Mouse (Mus musculus) stomach, embryonic 15.5 days (tissue): Measurements from ENCODE around the gene Lef1. TPM values are rescaled to one million over a fixed set of nuclear protein-coding genes. Genes with fewer than 3 reads are reported as not detected.
A peak's percentile ranks its signal among the peaks of the same experiment; 100 is the strongest.

Source experiments
- ATAC-seq: fragments of 200-750 bp; cut with Nextera tagmentation; 2 replicates; pipeline ENCODE4 v1.8.0; 2017; ENCODE audit warnings: low read depth, moderate number of reproducible peaks, moderate TSS enrichment; ENCODE audit not compliant: insufficient read depth, low FRiP score
- H3K27ac ChIP-seq: fragments of 300-500 bp; sonication (generic); 2 replicates; pipeline ENCODE4 v1.5.1; 2015; ENCODE audit warnings: mild to moderate bottlenecking, inconsistent platforms
- H3K27me3 ChIP-seq: fragments of 300-500 bp; sonication (generic); replicated peaks from 2 replicates; pipeline ENCODE4 v1.6.1; 2015; ENCODE audit warnings: inconsistent platforms
- H3K36me3 ChIP-seq: fragments of 300-500 bp; sonication (generic); 2 replicates; pipeline ENCODE4 v1.6.1; 2015; ENCODE audit warnings: inconsistent platforms
- H3K4me1 ChIP-seq: fragments of 300-500 bp; sonication (generic); 2 replicates; pipeline ENCODE4 v1.6.1; 2015; ENCODE audit warnings: inconsistent platforms
- H3K4me2 ChIP-seq: fragments of 300-500 bp; sonication (generic); 2 replicates; pipeline ENCODE4 v1.6.1; 2015; ENCODE audit warnings: mild to moderate bottlenecking, inconsistent platforms
- H3K4me3 ChIP-seq: fragments of 300-500 bp; sonication (generic); replicated peaks from 2 replicates; pipeline ENCODE4 v1.5.1; 2015; ENCODE audit warnings: inconsistent platforms
- H3K9ac ChIP-seq: fragments of 300-500 bp; sonication (generic); 2 replicates; pipeline ENCODE4 v1.6.1; 2015; ENCODE audit warnings: inconsistent platforms
- H3K9me3 ChIP-seq: fragments of 300-500 bp; sonication (generic); 2 replicates; pipeline ENCODE4 v1.6.1; 2016; ENCODE audit warnings: inconsistent platforms
- WGBS: fragments of 180-500 bp; shearing (Covaris S2); methylation state at CpG from one replicate; pipeline ENCODE4 v1.1.7; 2015; 5-methylcytosine and 5-hydroxymethylcytosine counted together
- polyA plus RNA-seq: library from polyadenylated mRNA; unstranded; fragments of >200 nt; fragmentation: Nextera tagmentation; extraction: Ambion mirVana; gene quantifications from 2 replicates; pipeline ENCODE4 v1.2.1, GENCODE M21; 2015

The Lef1 gene
- polyA plus RNA-seq, 1 experiment from 2014 or later: 0.95 TPM

DNA sequence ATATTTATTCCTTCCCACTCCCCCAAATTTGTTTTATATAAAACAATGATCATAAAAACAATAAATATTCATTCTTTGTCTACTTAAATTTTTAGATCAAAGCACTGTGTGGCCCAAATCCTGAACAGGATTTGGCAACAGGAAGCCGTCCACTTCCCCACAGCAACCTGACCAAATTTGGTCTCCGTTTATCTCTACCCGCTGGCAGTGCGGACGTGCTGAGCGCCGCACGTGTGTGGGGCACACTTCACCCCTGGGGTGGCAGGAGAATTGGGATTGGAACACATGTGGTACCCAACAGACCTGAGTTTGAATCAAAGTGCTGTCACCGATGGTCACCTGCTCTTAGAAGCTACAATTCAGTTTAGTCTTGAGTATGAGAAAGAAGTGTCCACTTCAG lies 24.3 kb upstream of the Lef1 start:
- no peaks in the 10 kb centered on the region for H3K36me3 ChIP-seq
- H3K9ac ChIP-seq: no peak overlapping the region
- H3K27ac ChIP-seq: no peak overlapping the region
- H3K4me3 ChIP-seq: no peak overlapping the region
- H3K9me3 ChIP-seq: no peaks in the 10 kb centered on the region
- no peak for ATAC-seq
- peaks cover 5% of the 10 kb centered on the region; the same call in 1 of the 2 replicates for H3K27me3 ChIP-seq
- peaks cover 5% of the 10 kb centered on the region; the same call in 1 of the 2 replicates for H3K4me1 ChIP-seq
- WGBS: 60% methylated on average over 9 of the region's 9 CpGs
- H3K4me2 ChIP-seq: no peak overlapping the region

DNA sequence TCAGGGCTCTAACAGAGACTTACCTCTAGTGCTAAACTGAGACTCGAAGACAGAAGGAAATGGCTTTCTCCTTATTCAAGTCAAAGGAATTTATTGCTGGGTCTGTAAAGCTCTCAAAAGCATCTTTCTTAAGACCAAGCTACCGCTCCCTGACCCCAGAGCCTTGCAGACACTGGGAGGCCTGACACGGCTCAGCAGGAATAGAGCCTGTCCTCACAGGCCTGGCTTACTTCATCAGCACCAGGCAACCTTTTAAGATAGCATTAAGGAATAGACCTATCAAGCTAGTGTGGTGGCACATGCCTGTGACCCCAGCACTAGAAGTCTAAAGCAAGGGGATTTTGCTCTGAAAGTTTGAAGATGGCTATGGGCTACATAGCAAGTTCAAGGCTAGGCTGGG lies 20.6 kb upstream of the Lef1 start:
- ATAC-seq: no peak
- Histone ChIP-seq H3K27me3 (peaks cover 5% of the 10 kb centered on the region; the same call in 1 of the 2 replicates), H3K4me3 (no peak overlapping the region), H3K9me3 (no peaks in the 10 kb centered on the region), H3K27ac (no peak overlapping the region), H3K36me3 (no peaks in the 10 kb centered on the region), H3K4me2 (no peak overlapping the region), H3K9ac (no peak overlapping the region), H3K4me1 (peaks cover 5% of the 10 kb centered on the region; the same call in 1 of the 2 replicates)
- WGBS: 61% methylated on average over 3 of the region's 3 CpGs

DNA sequence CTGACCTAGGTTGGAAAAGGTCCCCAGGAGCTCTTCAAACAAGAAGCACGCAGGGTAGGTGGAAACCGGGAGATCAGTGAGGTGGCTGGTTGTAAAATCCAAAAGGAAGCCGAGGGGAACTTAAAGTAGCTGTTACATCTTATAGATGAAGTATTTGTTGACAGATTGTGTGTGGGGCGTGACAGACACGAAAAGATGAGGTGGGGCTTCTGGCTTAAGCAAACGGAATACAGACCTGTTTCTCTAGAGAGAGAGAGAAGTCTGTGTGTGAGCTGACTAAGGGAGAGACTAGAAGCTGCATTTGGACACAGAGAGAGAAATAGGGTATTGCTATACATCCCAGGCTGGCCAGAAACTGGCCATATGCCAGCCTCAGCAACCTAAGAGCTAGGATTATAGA lies 18.2 kb upstream of the Lef1 start:
- Histone ChIP-seq H3K9me3 (no peaks in the 10 kb centered on the region), H3K9ac (no peak overlapping the region), H3K27ac (no peak overlapping the region), H3K4me1 (no peaks in the 10 kb centered on the region), H3K27me3 (no peaks in the 10 kb centered on the region), H3K4me3 (no peak overlapping the region), H3K4me2 (no peak overlapping the region), H3K36me3 (no peaks in the 10 kb centered on the region)
- whole genome bisulfite sequencing: 29% methylated on average over 6 of the region's 6 CpGs
- no peak for ATAC-seq

DNA sequence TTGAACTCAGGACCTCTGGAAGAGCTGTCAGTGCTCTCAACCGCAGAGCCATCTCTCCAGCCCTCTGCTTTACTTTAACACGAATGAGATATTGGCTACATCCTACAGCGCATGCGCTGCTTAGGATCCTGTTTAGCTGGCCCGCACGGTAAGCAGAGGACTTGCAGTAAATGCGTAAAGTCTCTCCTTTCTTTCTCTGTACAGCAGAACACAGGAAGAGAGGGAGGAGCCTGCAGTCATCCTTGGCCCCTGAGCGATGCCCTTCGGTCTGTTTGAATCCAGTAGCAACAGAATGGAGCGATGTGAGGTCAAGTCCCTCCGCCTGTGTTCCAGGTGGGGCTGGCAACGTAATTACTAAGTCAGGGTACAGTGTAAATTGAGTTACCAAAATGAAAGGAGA lies 16.5 kb upstream of the Lef1 start:
- WGBS: 62% methylated on average over 12 of the region's 12 CpGs

DNA sequence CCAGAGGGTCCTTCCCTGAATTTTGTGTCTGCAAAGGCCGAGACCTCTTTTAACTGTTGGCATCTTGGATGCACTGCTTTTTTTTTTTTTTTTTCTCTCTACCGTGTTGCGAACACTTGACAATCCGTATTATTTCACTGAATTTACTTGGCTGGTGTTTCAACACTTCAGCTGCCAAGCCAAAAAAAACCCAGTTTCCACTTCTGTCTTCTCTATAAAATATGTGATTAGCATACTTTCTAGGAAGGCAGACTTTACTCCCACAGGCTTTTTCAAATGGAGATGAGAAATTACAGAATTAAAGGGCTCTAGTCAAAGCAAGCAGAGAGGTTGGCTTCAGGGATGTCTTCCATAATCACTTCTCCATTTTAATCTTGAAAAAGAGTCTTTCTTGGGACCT lies 14.2 kb upstream of the Lef1 start:
- H3K27ac ChIP-seq: no peak overlapping the region
- 79% methylated on average over 4 of the region's 4 CpGs for WGBS
- no peaks in the 10 kb centered on the region for H3K4me1 ChIP-seq
- H3K27me3 ChIP-seq: no peaks in the 10 kb centered on the region
- ATAC-seq: no peak
- no peaks in the 10 kb centered on the region for H3K36me3 ChIP-seq
- no peak overlapping the region for H3K4me2 ChIP-seq
- no peak overlapping the region for H3K4me3 ChIP-seq
- H3K9ac ChIP-seq: no peak overlapping the region
- H3K9me3 ChIP-seq: no peaks in the 10 kb centered on the region

More for the DNA sequence above, 16.5 kb upstream of the Lef1 start:
- ATAC-seq: no peak
- H3K4me2 ChIP-seq: no peak overlapping the region
- H3K4me1 ChIP-seq: no peaks in the 10 kb centered on the region
- no peak overlapping the region for H3K9ac ChIP-seq
- H3K27ac ChIP-seq: no peak overlapping the region
- H3K9me3 ChIP-seq: no peaks in the 10 kb centered on the region
- no peaks in the 10 kb centered on the region for H3K27me3 ChIP-seq
- H3K4me3 ChIP-seq: no peak overlapping the region
- no peaks in the 10 kb centered on the region for H3K36me3 ChIP-seq

DNA sequence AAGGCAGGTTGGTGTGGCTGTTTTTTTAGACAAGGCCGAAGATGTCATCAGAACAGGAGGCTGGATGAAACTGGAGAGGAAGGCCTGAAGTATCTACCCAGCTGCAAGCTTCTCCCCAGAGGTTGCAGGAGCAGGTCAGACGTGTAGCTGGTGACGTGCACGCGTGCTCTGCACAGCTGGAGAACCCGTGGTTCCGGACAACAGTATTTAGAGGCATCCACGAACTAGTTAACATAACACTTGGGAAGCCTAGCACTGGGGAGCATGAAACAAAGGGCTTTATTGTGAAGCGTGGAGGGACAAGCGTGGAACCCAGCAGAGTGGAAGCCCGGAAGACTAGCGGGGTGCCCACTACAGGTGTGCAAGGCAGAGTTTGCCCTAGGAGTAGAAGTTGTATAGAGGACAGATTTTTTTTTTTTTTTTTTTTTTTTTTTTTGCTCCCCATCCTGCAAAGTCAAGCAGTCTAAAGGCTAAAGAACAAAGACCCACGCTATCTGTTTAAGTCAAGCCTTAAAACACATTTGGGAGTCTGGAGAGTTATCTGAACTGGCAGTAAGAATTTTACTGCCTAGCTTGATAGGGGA lies 8.0 kb upstream of the Lef1 start:
- Histone ChIP-seq H3K4me1 (peaks cover 12% of the 10 kb centered on the region), H3K9me3 (no peaks in the 10 kb centered on the region), H3K27me3 (peaks cover 42% of the 10 kb centered on the region), H3K27ac (no peak overlapping the region), H3K9ac (no peak overlapping the region), H3K4me2 (no peak overlapping the region), H3K36me3 (no peaks in the 10 kb centered on the region), H3K4me3 (no peak overlapping the region)
- ATAC-seq: no peak
- 48% methylated on average over 13 of the region's 13 CpGs for WGBS

DNA sequence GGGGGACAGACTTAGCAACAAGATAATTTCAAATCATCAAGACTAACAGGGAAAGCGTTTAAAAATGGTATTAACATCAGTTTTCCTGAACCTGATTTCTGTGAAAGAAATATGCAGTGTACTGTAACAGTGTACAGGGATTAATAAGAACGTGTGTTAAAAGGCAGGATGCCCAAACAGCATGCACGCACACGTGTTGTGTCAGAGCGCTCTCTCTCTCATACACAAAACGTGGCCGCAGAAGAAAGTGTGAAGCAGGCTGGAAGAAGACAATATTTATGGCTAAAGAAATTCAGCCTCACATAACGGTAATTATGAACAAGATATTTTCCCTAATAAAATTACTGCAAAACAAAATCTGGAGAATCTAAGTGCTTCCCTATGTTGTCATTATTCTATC lies 4.9 kb upstream of the Lef1 start:
- no peak for ATAC-seq
- whole genome bisulfite sequencing: 60% methylated on average over 8 of the region's 8 CpGs
- peak overlapping the region; percentile 72; the same call in 1 of the 2 replicates for H3K4me2 ChIP-seq
- no peaks in the 10 kb centered on the region for H3K9me3 ChIP-seq
- peaks cover 20% of the 10 kb centered on the region for H3K4me1 ChIP-seq
- H3K4me3 ChIP-seq: no peak overlapping the region
- no peak overlapping the region for H3K27ac ChIP-seq
- H3K9ac ChIP-seq: no peak overlapping the region
- peaks cover 68% of the 10 kb centered on the region for H3K27me3 ChIP-seq
- H3K36me3 ChIP-seq: no peaks in the 10 kb centered on the region

DNA sequence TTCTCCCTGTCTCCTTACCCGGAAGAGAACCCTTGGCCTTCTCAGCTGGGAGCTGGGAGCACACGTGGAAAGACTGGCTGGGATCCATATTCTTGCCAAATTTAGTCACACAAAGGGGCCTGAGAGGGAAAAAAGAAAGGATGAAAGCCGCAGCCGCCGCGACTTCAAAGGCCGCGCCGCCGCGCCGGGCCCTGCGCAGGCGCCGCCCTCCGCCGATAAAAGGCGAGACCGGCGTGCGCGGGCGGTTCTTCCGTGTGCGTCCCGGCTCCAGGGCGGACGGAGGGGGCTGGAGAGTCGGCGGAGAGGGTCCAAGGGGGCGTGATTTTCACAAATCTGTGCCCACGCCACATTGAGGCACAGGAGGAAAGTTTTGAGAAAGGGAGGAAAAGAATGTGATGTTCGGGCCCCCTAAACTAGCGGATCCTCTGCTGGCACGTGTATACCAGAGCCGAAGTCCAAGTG lies 4.3 kb upstream of the Lef1 start:
- peak; percentile 36; the same call in 1 of the 2 replicates for ATAC-seq
- Histone ChIP-seq H3K4me2 (peak overlapping the region; percentile 72), H3K9me3 (no peaks in the 10 kb centered on the region), H3K9ac (no peak overlapping the region), H3K4me3 (peak overlapping the region; percentile 43), H3K4me1 (peaks cover 25% of the 10 kb centered on the region), H3K27ac (no peak overlapping the region), H3K36me3 (no peaks in the 10 kb centered on the region), H3K27me3 (peaks cover 70% of the 10 kb centered on the region)
- under 1% methylated on average over 36 of the region's 36 CpGs for WGBS

DNA sequence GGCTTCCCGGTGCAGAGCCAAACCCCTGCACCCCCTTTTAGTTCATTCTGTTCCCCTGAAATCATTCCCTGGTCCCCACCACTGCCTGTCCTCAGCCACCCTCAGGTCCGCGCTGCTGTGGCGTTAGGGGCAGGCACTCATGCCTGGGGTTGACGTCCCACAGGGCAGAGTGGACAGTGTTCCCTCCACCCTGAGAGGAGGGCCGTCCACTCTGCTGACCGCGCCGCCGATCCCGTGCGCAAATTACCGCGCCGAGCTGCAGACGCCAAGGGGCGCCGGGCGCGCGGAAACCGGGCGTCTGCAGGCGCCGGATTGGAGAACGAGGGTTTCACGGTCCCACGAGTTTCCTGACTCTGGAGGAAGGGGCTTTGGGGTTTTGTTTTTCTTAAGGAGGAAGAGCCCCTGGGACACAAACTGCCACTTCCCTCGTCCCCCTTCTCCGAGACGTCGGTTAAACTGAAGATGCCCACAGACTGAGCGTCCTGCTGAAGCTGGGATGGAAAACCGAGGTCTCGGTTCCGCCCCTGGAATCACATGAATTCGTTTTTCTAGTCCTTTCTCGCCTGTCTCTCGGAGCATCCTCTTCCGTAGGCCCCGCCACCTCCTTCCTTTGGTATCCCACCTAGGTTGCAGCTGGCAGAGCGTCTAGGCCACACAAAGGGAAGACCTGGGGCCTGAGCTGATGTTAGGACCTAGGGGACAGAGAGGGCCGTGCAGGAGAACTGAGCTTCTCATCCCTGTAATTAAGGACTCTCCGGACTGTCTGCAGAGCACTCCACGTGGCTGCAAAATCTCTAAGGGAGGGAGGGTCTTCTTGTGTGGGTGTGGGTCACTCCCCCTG lies 3.6 kb upstream of the Lef1 start:
- Histone ChIP-seq H3K4me3 (peak overlapping the region; percentile 43), H3K9me3 (no peaks in the 10 kb centered on the region), H3K4me2 (peak overlapping the region; percentile 72), H3K27ac (no peak overlapping the region), H3K27me3 (peaks cover 77% of the 10 kb centered on the region), H3K36me3 (no peaks in the 10 kb centered on the region), H3K4me1 (peaks cover 32% of the 10 kb centered on the region), H3K9ac (no peak overlapping the region)
- under 1% methylated on average over 45 of the region's 45 CpGs for WGBS
- ATAC-seq: no peak

DNA sequence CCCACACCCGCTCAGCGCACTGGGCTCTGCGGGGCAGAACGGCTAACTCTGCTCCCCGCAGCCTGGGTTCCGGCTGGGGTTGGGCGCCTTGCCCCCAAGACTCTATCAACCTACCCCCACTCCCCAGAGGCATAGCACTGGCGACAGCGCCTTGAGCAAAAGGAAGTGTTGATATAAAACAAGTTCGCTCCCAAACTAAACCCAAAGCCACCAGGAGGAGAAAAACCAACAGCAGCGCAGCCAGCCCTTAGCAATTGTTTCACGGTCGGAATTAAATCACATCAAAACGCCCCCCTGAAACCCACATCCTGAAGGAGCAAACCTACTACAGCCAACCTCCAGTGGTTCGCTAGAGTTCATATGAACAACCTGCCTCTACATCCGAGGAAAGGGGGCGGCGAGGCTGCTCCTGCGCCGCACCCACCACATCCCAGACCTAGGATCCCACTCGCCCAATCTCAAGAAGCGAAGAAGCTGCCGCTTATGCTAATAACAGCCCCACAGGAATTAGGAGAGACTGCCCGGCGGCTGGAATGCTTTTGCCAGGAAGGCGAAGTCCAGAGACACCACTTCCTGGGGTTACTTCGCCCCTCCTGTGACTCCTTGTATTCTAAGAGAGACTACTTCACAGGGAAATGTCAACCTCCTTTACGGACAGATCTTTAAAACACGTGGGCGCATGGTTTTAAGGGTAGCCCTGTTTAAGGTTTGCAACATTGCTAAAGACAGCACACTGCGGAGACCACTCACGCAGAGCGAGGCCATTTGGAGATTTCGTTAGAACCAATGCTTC lies 2.8 kb upstream of the Lef1 start:
- Histone ChIP-seq H3K4me3 (no peak overlapping the region; the same call in 1 of the 2 replicates), H3K36me3 (no peaks in the 10 kb centered on the region), H3K4me1 (peaks cover 36% of the 10 kb centered on the region), H3K9me3 (no peaks in the 10 kb centered on the region), H3K27me3 (peaks cover 84% of the 10 kb centered on the region), H3K4me2 (no peak overlapping the region), H3K9ac (no peak overlapping the region), H3K27ac (no peak overlapping the region)
- ATAC-seq: no peak
- WGBS: 2% methylated on average over 34 of the region's 34 CpGs

DNA sequence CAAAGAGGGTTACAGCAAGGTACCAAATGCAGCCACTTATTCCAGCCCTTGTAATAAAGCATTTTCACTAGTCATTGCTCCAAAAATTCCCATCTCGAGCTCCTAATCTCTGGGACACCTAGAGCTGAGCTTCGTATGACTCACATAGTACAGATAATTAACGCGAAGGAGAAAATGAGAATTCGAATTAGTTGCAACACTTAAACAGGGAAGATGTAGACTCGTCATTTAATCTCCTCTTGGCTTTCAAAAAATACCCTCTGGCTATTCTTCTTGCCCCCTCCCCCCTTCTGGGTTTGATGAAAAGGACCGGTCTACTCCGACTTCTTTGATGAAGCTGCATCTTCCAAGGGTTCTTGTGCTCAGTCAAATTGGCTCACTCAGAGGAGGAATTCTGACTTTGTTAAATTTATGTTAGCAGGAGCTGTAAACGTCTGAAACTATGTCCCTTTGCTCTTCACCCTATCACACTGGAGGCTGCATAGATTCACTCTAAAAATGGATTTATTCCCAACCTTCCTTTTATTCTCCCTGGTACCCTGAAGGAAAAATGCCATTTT lies 2.1 kb upstream of the Lef1 start:
- no peaks in the 10 kb centered on the region for H3K36me3 ChIP-seq
- no peak overlapping the region for H3K4me3 ChIP-seq
- H3K27me3 ChIP-seq: peaks cover 87% of the 10 kb centered on the region
- no peak overlapping the region for H3K4me2 ChIP-seq
- no peak overlapping the region for H3K9ac ChIP-seq
- peaks cover 39% of the 10 kb centered on the region for H3K4me1 ChIP-seq
- H3K9me3 ChIP-seq: no peaks in the 10 kb centered on the region
- no peak overlapping the region for H3K27ac ChIP-seq
- no peak for ATAC-seq
- 2% methylated on average over 9 of the region's 9 CpGs for WGBS
